Mouse (Mus musculus): ENCODE data around the gene Ces4a. TPM values are rescaled to one million over a fixed set of nuclear protein-coding genes. Genes with fewer than 3 reads are reported as not detected.
"Not testable (repeated sequence)": the region's sequence is repeated elsewhere in the genome, so short reads cannot be mapped to it uniquely, and the experiment has no call there.

Ces4a gene
- not detected in 2 replicates for polyA plus RNA-seq (2016; fragmentation: Nextera tagmentation; extraction: Ambion mirVana)

- H3K9me3 ChIP-seq (replicated peaks), result no peaks in the 10 kb centered on the region
- no peak within 1 kb of the TSS for H3K4me3 ChIP-seq
- H3K27me3 ChIP-seq (ENCODE audit: low read depth, poor library complexity, severe bottlenecking), result no peaks in the 10 kb centered on the region
- DNase-seq (ENCODE audit: low spot score), result no peak
- 83% methylated on average over 5 of the region's 5 CpGs for WGBS
- H3K4me1 ChIP-seq, result no peaks in the 10 kb centered on the region
- H3K36me3 ChIP-seq, result no peaks in the 10 kb centered on the region
- H3K27ac ChIP-seq (replicated peaks), result no peak within 1 kb of the TSS
Measured at GRCm38 (mm10) chr8:105131509-105131908, at the start of gene Ces4a. Gene Ces4a, plus strand, starts transcription at chr8:105131800.

DNA sequence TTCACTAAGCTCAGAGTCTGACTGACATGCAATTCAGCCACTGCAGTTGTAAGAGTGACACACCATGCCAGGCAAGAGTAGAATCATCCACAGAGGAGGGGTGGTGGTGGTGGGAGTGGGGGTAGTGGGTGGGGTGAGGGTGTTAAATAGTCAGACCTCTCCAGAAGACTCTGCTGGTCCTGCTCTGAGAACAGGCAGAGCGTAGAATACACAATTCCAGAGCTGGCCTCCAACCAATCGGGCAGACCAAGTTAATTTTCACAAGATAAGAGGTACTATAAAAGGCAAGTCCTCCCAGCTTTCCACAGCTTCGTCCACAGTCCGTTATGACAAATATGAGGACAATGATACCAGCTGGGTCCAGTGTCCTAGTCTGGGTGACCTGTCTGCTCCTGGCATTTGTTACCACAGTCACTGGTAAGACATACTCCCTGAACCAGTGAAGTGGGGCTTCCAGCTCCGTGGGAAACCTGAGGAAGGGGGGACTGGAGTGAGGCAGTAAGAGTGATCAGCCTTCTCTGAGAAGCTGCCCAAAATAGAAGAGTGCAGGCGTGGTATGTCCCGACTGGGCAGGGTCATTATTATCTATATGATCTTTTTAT, 48.0 kb upstream of the Ces4a start, which contains the start of gene Ces3b:
Gene Ces3b, plus strand, starts transcription at position 305 of the 602 bp plus-strand sequence.
- no peak within 1 kb of the TSS for H3K27ac ChIP-seq (replicated peaks)
- H3K9me3 ChIP-seq (replicated peaks), result no peaks in the 10 kb centered on the region
- H3K36me3 ChIP-seq, result no peaks in the 10 kb centered on the region
- DNase-seq (ENCODE audit: low spot score), result no peak
- H3K4me1 ChIP-seq, result no peaks in the 10 kb centered on the region
- H3K27me3 ChIP-seq (ENCODE audit: low read depth, poor library complexity, severe bottlenecking), result no peaks in the 10 kb centered on the region
- WGBS, result 79% methylated on average over 7 of the region's 7 CpGs
- no peak within 1 kb of the TSS for H3K4me3 ChIP-seq

GRCm38 (mm10) chr8:105088166-105088565, 43.4 kb upstream of the Ces4a start:
- H3K27ac ChIP-seq (replicated peaks); H3K4me1 ChIP-seq; H3K27me3 ChIP-seq (ENCODE audit: low read depth, poor library complexity, severe bottlenecking); H3K9me3 ChIP-seq (replicated peaks); H3K36me3 ChIP-seq; DNase-seq (ENCODE audit: low spot score); H3K4me3 ChIP-seq: not testable (repeated sequence)
- 80% methylated on average over 5 of the region's 5 CpGs for WGBS

- WGBS, result 77% methylated on average over 4 of the region's 4 CpGs
- no peaks in the 10 kb centered on the region for H3K36me3 ChIP-seq
- no peaks in the 10 kb centered on the region for H3K4me1 ChIP-seq
- H3K27me3 ChIP-seq (ENCODE audit: low read depth, poor library complexity, severe bottlenecking), result no peaks in the 10 kb centered on the region
- no peak overlapping the region for H3K4me3 ChIP-seq
- no peaks in the 10 kb centered on the region for H3K9me3 ChIP-seq (replicated peaks)
- DNase-seq (ENCODE audit: low spot score), result no peak
- no peak overlapping the region for H3K27ac ChIP-seq (replicated peaks)
Measured at GRCm38 (mm10) chr8:105088581-105088980, 43.0 kb upstream of the Ces4a start.

DNA sequence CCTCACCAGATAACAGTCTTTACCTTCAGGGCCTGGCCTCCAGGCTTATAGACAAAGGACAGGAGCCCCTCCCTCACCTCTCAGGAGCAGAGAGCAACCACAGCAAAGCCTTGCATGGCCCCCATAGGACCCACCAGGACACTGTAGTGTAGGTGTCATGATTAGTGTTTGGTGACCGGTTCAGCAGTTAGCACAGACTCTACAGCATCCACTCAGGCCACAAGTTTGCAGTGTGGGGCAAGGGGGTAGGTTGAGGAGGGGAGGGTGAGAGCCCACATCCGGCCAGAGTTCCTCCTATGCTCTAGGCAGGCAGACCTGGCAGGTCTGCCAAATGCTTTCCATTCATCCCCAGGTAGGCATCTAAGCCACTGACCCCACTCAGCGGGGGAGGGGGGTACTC, 37.6 kb upstream of the Ces4a start:
- 85% methylated on average over 3 of the region's 3 CpGs for WGBS
- Histone ChIP-seq H3K9me3 (replicated peaks) (no peaks in the 10 kb centered on the region), H3K4me1 (no peaks in the 10 kb centered on the region), H3K36me3 (no peaks in the 10 kb centered on the region), H3K27ac (replicated peaks) (no peak overlapping the region), H3K4me3 (no peak overlapping the region), H3K27me3 (ENCODE audit: low read depth, poor library complexity, severe bottlenecking) (no peaks in the 10 kb centered on the region)
- DNase-seq (ENCODE audit: low spot score), result no peak

- DNase-seq (ENCODE audit: low spot score); H3K36me3 ChIP-seq; H3K4me1 ChIP-seq; H3K9me3 ChIP-seq (replicated peaks); H3K27me3 ChIP-seq (ENCODE audit: low read depth, poor library complexity, severe bottlenecking); H3K4me3 ChIP-seq; H3K27ac ChIP-seq (replicated peaks): not testable (repeated sequence)
- 82% methylated on average over 4 of the region's 4 CpGs for WGBS
Measured at GRCm38 (mm10) chr8:105102101-105102785, 29.4 kb upstream of the Ces4a start.

DNA sequence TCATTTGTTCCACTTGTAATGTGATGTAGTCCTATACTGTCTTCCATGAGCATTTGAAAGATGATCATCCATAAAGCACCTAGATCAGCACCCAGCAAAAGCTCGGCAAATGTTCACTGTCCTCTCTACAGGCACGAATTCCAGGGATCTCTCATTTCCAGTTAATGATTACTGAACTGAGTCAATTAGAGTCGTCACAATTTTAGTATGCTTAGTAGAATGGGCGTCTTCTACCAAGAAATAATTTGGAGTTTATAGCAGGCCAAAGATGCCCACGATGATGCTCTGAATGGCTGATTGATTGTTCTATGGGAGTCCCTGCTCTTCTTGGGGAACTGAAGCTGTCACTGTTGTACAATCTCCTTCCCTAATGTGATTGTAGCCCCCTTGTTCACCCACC, 27.9 kb upstream of the Ces4a start:
- H3K27ac ChIP-seq (replicated peaks); H3K4me1 ChIP-seq; DNase-seq (ENCODE audit: low spot score); H3K27me3 ChIP-seq (ENCODE audit: low read depth, poor library complexity, severe bottlenecking); H3K36me3 ChIP-seq; H3K9me3 ChIP-seq (replicated peaks); H3K4me3 ChIP-seq: not testable (repeated sequence)
- 87% methylated on average over 5 of the region's 5 CpGs for WGBS

DNA sequence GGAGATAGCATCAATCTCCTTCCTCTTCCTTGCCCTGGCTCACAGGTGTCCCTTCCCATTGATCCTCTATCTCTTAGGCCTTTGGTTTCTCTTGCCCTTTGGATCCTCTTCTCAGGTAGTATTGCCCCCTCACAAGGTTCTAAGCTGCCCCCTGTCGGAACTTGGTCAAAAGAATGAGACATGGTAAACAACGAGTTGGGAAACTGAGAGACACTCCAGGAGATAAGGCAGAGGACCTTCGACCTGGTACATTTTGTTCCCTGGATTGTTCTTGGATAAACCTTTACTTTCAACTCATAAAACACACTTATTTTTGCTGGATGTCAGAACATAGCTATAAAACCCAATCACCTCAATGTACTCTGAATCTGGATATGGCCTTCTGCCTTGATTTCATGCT, 27.4 kb upstream of the Ces4a start:
- DNase-seq (ENCODE audit: low spot score), result no peak
- Histone ChIP-seq H3K4me3 (no peak overlapping the region), H3K36me3 (no peaks in the 10 kb centered on the region), H3K4me1 (no peaks in the 10 kb centered on the region), H3K27me3 (ENCODE audit: low read depth, poor library complexity, severe bottlenecking) (no peaks in the 10 kb centered on the region), H3K27ac (replicated peaks) (no peak overlapping the region), H3K9me3 (replicated peaks) (0 out of 2 replicates have a peak, but pooled peaks cover 7% of the 10 kb centered on the region)
- WGBS, result 82% methylated on average over 3 of the region's 3 CpGs

DNA sequence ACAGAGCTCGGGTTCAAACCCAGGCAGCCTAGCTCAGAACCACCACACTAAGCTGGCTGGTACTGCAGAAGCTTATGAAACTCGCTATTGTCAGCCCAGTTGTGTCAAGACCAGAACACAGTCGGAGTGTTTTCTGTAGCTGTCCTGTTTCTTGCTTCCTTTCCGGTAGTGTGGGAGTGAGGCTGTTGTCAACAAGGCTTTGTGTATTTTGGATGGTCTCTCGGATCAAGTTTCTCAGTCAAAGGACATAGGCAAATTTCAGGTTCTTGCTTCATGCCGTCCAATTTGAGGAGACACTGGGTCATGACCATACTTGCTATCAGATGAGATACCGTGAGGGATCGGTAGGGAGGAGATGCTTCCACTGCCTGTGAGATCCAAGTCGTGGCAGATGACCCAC, 1.7 kb upstream of the Ces4a start:
- Histone ChIP-seq H3K36me3 (no peaks in the 10 kb centered on the region), H3K27ac (replicated peaks) (no peak overlapping the region), H3K9me3 (replicated peaks) (no peaks in the 10 kb centered on the region), H3K27me3 (ENCODE audit: low read depth, poor library complexity, severe bottlenecking) (no peaks in the 10 kb centered on the region), H3K4me1 (no peaks in the 10 kb centered on the region), H3K4me3 (no peak overlapping the region)
- no peak for DNase-seq (ENCODE audit: low spot score)
- WGBS, result 86% methylated on average over 9 of the region's 9 CpGs

GRCm38 (mm10) chr8:105138423-105138822, 6.8 kb downstream of the Ces4a start:
- Histone ChIP-seq H3K27me3 (ENCODE audit: low read depth, poor library complexity, severe bottlenecking) (peaks cover 8% of the 10 kb centered on the region; the same call in 1 of the 2 replicates), H3K36me3 (no peaks in the 10 kb centered on the region), H3K27ac (replicated peaks) (no peak overlapping the region), H3K4me1 (0 out of 2 replicates have a peak, but pooled peaks cover 5% of the 10 kb centered on the region), H3K4me3 (no peak overlapping the region), H3K9me3 (replicated peaks) (no peaks in the 10 kb centered on the region)
- 33% methylated on average over 4 of the region's 4 CpGs for WGBS
- peak; percentile 27 for DNase-seq (ENCODE audit: low spot score)

DNA sequence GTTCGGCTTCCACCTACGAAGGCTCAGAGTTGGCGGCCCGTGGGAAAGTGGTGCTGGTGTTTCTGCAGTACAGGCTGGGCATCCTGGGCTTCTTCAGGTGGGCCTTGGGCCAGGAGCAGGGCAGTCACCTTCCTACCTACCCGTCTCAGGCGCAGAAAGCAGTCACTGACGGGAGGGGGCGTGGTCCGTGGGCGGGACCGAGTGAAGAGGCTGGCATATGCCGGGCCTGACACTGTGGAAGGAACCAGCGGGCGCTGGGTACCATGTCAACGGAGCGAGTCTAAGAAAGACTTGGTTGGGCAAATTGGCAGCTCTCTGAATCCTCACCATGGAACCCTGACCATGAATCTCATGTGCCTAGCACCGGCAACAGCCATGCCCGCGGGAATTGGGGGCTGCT, 10.8 kb downstream of the Ces4a start:
- H3K36me3 ChIP-seq, result no peaks in the 10 kb centered on the region
- H3K4me1 ChIP-seq, result 0 out of 2 replicates have a peak, but pooled peaks cover 5% of the 10 kb centered on the region
- 46% methylated on average over 19 of the region's 19 CpGs for WGBS
- peaks cover 8% of the 10 kb centered on the region; the same call in 1 of the 2 replicates for H3K27me3 ChIP-seq (ENCODE audit: low read depth, poor library complexity, severe bottlenecking)
- no peak overlapping the region for H3K27ac ChIP-seq (replicated peaks)
- no peaks in the 10 kb centered on the region for H3K9me3 ChIP-seq (replicated peaks)
- H3K4me3 ChIP-seq, result no peak overlapping the region
- DNase-seq (ENCODE audit: low spot score), result no peak

DNA sequence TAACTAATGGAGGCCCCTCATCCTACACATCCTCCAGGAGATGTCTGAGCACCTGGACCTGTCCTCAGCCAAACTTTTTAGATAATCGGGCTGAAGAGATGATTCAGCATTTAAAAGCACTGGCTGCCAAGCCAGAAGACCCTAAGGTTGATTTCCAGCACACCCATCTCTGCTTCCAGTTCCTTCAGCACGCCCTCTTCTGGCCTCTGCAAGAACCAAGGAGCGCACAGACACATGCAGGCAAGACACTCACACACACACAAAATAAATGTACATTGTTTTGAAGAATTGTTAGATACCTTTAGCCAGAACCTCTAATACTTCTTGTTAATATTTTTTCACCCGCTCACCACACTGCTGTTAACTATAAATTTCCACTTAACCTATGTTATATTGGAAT, 20.1 kb downstream of the Ces4a start:
- DNase-seq (ENCODE audit: low spot score), result no peak
- no peaks in the 10 kb centered on the region for H3K36me3 ChIP-seq
- no peak overlapping the region for H3K4me3 ChIP-seq
- peaks cover 41% of the 10 kb centered on the region for H3K27me3 ChIP-seq (ENCODE audit: low read depth, poor library complexity, severe bottlenecking)
- 61% methylated on average over 4 of the region's 4 CpGs for WGBS
- H3K4me1 ChIP-seq, result peaks cover 11% of the 10 kb centered on the region
- no peak overlapping the region for H3K27ac ChIP-seq (replicated peaks)
- H3K9me3 ChIP-seq (replicated peaks), result no peaks in the 10 kb centered on the region

DNA sequence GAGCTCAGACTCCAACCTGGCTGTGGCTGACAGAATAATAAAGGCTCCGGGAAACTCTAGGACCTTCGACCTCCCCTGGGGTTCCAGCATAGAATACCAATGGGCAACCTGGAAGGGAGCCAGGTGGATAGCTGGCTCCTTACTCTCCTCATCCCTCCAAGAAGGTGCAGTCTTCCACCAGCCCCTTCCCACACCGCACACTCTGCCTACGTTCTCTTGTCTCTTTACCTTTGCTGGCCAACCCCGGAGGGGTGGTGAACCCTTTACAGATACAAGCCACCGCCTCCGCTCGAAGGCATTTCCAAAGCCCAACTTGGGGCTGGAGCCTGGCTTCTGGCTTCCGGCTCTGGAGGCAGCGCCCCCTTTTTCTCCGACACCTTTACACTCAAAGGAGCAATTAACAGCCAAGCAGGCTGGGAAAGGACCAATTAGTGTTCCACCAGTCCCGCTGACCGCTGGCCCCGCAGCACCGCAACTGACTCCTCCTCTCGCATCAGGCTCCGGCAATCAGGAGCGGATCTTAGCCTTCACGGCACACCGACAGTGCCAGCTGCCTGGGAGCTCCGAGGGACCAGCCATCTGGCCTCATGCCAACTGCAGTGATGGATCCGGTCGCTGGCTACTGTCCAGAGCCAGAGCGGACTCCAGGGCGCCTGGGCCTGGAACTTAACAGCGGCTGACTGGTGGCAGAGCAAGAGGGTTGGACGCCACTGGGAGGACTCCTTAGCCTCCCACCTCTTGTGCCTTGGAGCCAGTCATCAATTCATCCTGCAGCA, 21.2 kb downstream of the Ces4a start:
- peak overlapping the region; percentile 59 for H3K27ac ChIP-seq (replicated peaks)
- peak overlapping the region; percentile 50 for H3K4me3 ChIP-seq

More for the DNA sequence above, 21.2 kb downstream of the Ces4a start:
- peak; percentile 53 for DNase-seq (ENCODE audit: low spot score)
- peaks cover 41% of the 10 kb centered on the region for H3K27me3 ChIP-seq (ENCODE audit: low read depth, poor library complexity, severe bottlenecking)
- WGBS, result 4% methylated on average over 27 of the region's 27 CpGs
- no peaks in the 10 kb centered on the region for H3K9me3 ChIP-seq (replicated peaks)
- no peaks in the 10 kb centered on the region for H3K36me3 ChIP-seq
- H3K4me1 ChIP-seq, result peaks cover 11% of the 10 kb centered on the region
